Mouse (Mus musculus) C2C12 (cell line): Measurements from ENCODE around the gene Parp8. TPM values are rescaled to one million over a fixed set of nuclear protein-coding genes. Genes with fewer than 3 reads are reported as not detected.
"Not testable (repeated sequence)": the region's sequence is repeated elsewhere in the genome, so short reads cannot be mapped to it uniquely, and the experiment has no call there.

Source experiments
- H3K27me3 ChIP-seq: one replicate; pipeline ENCODE4 v1.6.1; 2011; ENCODE audit not compliant: control insufficient read depth, insufficient read depth, insufficient read length
- H3K36me3 ChIP-seq: one replicate; pipeline ENCODE4 v1.6.1; 2011; ENCODE audit not compliant: control insufficient read depth, insufficient read depth
- H3K4me3 ChIP-seq: one replicate; pipeline ENCODE4 v1.5.1; 2011; ENCODE audit warnings: mild to moderate bottlenecking, control low read depth; ENCODE audit not compliant: poor library complexity, insufficient read depth, severe bottlenecking
- H3K79me2 ChIP-seq: one replicate; pipeline ENCODE4 v1.6.1; 2011; ENCODE audit not compliant: control insufficient read depth, insufficient read depth
- H3K79me3 ChIP-seq: one replicate; pipeline ENCODE4 v1.6.1; 2011; ENCODE audit warnings: low read depth, control low read depth
- H3ac ChIP-seq: one replicate; pipeline ENCODE3; 2011; ENCODE audit warnings: low read depth; ENCODE audit not compliant: control insufficient read depth, insufficient read length
- CEBPB ChIP-seq: IDR thresholded peaks from one replicate; pipeline ENCODE4 v1.6.1; 2011; ENCODE audit warnings: low read depth, mild to moderate bottlenecking, control low read depth, moderate library complexity
- CTCF ChIP-seq: IDR thresholded peaks from one replicate; pipeline ENCODE4 v1.5.1; 2011; ENCODE audit not compliant: control insufficient read depth, insufficient read depth, insufficient read length
- FOSL1 ChIP-seq: IDR thresholded peaks from one replicate; pipeline ENCODE4 v1.8.0; 2011; ENCODE audit warnings: mild to moderate bottlenecking, low read length; ENCODE audit not compliant: poor library complexity, insufficient read depth, severe bottlenecking
- MAX ChIP-seq: IDR thresholded peaks from one replicate; pipeline ENCODE4 v1.6.1; 2011; ENCODE audit warnings: mild to moderate bottlenecking, control low read depth
- MYOD1 ChIP-seq: IDR thresholded peaks from one replicate; pipeline ENCODE4 v1.6.1; 2011; ENCODE audit warnings: low read depth; ENCODE audit not compliant: control insufficient read depth, insufficient read length
- MYOG ChIP-seq: IDR thresholded peaks from one replicate; pipeline ENCODE4 v1.6.1; 2011; ENCODE audit not compliant: control insufficient read depth, insufficient read length; ENCODE audit errors: extremely low read depth
- USF1 ChIP-seq: IDR thresholded peaks from one replicate; pipeline ENCODE4 v1.6.1; 2011; ENCODE audit warnings: low read depth, mild to moderate bottlenecking, control low read depth, moderate library complexity
- polyA plus RNA-seq: library from polyadenylated mRNA; unstranded; fragments of >200 nt; fragmentation: generic; extraction: Trizol; gene quantifications from one replicate; pipeline ENCODE4 v1.2.1, GENCODE M21; 2012; ENCODE audit warnings: missing spikeins

Parp8 gene
- polyA plus RNA-seq, 1 experiment = 7.7 TPM

GRCm38 (mm10) chr13:116941280-116942015, 83.9 kb downstream of the Parp8 start:
- TF ChIP-seq CTCF (no peak), CEBPB (no peak), USF1 (no peak), MYOD1 (no peak), FOSL1 (no peak), MYOG (no peak), MAX (no peak)
- Histone ChIP-seq H3K36me3 (no peaks in the 10 kb centered on the region), H3K4me3 (no peak overlapping the region), H3K79me3 (peaks cover 7% of the 10 kb centered on the region), H3K27me3 (no peaks in the 10 kb centered on the region), H3ac (no peak overlapping the region), H3K79me2 (peaks cover 13% of the 10 kb centered on the region)

DNA sequence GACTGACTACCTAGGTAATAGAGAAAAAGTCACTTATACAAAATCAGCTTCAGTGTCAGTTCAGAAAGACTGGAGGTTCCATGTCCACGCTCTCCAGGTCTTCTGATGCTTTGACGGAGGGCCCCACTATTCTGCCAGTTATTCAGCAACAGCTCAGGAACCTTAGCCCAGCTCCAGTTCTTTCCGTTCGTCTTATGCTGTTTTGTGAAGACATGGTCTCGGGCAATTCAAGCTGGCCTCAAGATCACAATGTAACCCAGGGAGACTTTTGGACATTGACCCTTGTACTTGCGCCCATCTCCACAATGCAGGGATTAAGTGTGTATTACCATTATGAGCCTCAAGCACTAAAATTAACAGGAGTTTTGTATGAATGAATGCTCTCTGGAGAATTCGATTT, 84.6 kb downstream of the Parp8 start:
- TF ChIP-seq FOSL1 = no peak
- Histone ChIP-seq H3ac (no peak overlapping the region), H3K4me3 (no peak overlapping the region), H3K79me3 (peaks cover 7% of the 10 kb centered on the region), H3K27me3 (no peaks in the 10 kb centered on the region), H3K79me2 (peaks cover 13% of the 10 kb centered on the region), H3K36me3 (no peaks in the 10 kb centered on the region)

- not testable (repeated sequence) for H3K79me3 ChIP-seq, H3ac ChIP-seq, H3K79me2 ChIP-seq, H3K4me3 ChIP-seq, H3K27me3 ChIP-seq, H3K36me3 ChIP-seq
Measured at GRCm38 (mm10) chr13:116937019-116937418, 88.3 kb downstream of the Parp8 start.

DNA sequence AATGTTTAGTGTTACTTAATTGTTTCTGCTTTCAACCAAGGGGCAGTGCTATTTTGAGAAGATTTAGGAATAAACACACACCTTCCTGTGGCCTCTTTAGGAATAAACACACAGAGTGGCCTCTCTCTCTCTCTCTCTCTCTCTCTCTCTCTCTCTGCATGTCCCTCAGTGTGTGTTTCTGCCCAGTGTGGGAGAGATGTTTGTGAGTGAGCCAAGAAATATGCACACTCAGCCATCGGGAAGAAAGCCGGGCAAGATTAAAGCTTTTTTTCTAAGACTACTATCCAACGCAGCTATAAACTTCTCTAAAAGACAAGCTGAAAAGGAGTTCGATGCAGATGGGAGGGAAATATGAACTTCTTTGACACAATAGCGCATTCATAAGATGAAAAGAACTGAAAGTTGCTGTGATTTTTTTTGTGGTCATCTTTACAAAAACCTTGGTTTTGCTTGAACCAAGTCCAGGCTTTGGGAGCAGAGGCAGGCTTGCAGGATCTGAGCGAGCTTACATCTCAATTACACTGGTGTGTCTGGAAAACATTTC, 107.9 kb downstream of the Parp8 start:
- no peak for TF ChIP-seq FOSL1
- no peak for TF ChIP-seq MYOG
- TF ChIP-seq CTCF = no peak
- no peak for TF ChIP-seq USF1
- TF ChIP-seq CEBPB = no peak
- TF ChIP-seq MYOD1 = no peak
- no peak for TF ChIP-seq MAX
- H3K4me3 ChIP-seq = no peak overlapping the region
- H3K27me3 ChIP-seq = no peaks in the 10 kb centered on the region
- H3ac ChIP-seq = no peak overlapping the region
- no peaks in the 10 kb centered on the region for H3K79me2 ChIP-seq
- H3K36me3 ChIP-seq = peaks cover 6% of the 10 kb centered on the region
- no peaks in the 10 kb centered on the region for H3K79me3 ChIP-seq

GRCm38 (mm10) chr13:116908284-116908683, 117.1 kb downstream of the Parp8 start:
- Histone ChIP-seq H3K79me3 (no peaks in the 10 kb centered on the region), H3ac (no peak overlapping the region), H3K4me3 (no peak overlapping the region), H3K79me2 (no peaks in the 10 kb centered on the region), H3K27me3 (no peaks in the 10 kb centered on the region), H3K36me3 (peaks cover 3% of the 10 kb centered on the region)
- TF ChIP-seq MAX = no peak
- no peak for TF ChIP-seq USF1
- no peak for TF ChIP-seq MYOD1
- TF ChIP-seq FOSL1 = no peak
- TF ChIP-seq CTCF = no peak
- TF ChIP-seq CEBPB = no peak
- no peak for TF ChIP-seq MYOG

GRCm38 (mm10) chr13:116903394-116903793, 121.9 kb downstream of the Parp8 start:
- H3K4me3 ChIP-seq = no peak overlapping the region
- no peak overlapping the region for H3ac ChIP-seq
- H3K79me3 ChIP-seq = no peaks in the 10 kb centered on the region
- TF ChIP-seq USF1 (no peak), FOSL1 (no peak), MYOD1 (no peak), MAX (no peak)
- H3K27me3 ChIP-seq = no peaks in the 10 kb centered on the region
- no peaks in the 10 kb centered on the region for H3K36me3 ChIP-seq
- H3K79me2 ChIP-seq = no peaks in the 10 kb centered on the region
